Mouse (Mus musculus) cortical plate, adult 2 months (tissue): ENCODE measurements around the gene Pomp.

Source experiments
- CTCF ChIP-seq: fragments of 200-500 bp; IDR thresholded peaks from 2 replicates; pipeline ENCODE4 v1.5.1; 2011; ENCODE audit warnings: mild to moderate bottlenecking, control low read depth, low read length; ENCODE audit not compliant: insufficient read depth; ENCODE audit errors: extremely low read depth
- POLR2A ChIP-seq: fragments of 200-500 bp; IDR thresholded peaks from 2 replicates; pipeline ENCODE4 v1.6.1; 2011; ENCODE audit warnings: mild to moderate bottlenecking, low read length, control low read depth; ENCODE audit not compliant: insufficient read depth; ENCODE audit errors: extremely low read depth

- no peak for TF ChIP-seq POLR2A
- TF ChIP-seq CTCF = no peak
Measured at GRCm38 (mm10) chr5:147907851-147908250, 47.6 kb downstream of the Pomp start.
